Mouse (Mus musculus) limb, embryonic 14.5 days (tissue): ENCODE measurements around the gene Hlcs. TPM values are rescaled to one million over a fixed set of nuclear protein-coding genes. Genes with fewer than 3 reads are reported as not detected.
A peak's percentile ranks its signal among the peaks of the same experiment; 100 is the strongest.

Source experiments
- ATAC-seq: fragments of 200-750 bp; cut with Nextera tagmentation; 2 replicates; pipeline ENCODE4 v1.8.0; 2017; ENCODE audit warnings: low read depth, moderate number of reproducible peaks, moderate TSS enrichment; ENCODE audit not compliant: low FRiP score
- DNase-seq: peaks from one replicate; pipeline ENCODE4 v3.0.0-alpha.2; 2015; ENCODE audit warnings: low spot score
- H3K27ac ChIP-seq: fragments of 300-500 bp; sonication (generic); replicated peaks from 2 replicates; pipeline ENCODE4 v1.5.1; 2014; ENCODE audit warnings: low read depth, mild to moderate bottlenecking, low read length, moderate library complexity, mixed read lengths
- H3K27me3 ChIP-seq: fragments of 300-500 bp; sonication (generic); 2 replicates; pipeline ENCODE4 v1.6.1; 2014; ENCODE audit warnings: low read length, mixed read lengths; ENCODE audit not compliant: control insufficient read depth, insufficient read depth
- H3K36me3 ChIP-seq: fragments of 300-500 bp; sonication (generic); 2 replicates; pipeline ENCODE4 v1.6.1; 2014; ENCODE audit warnings: mild to moderate bottlenecking, low read length, moderate library complexity, mixed read lengths; ENCODE audit not compliant: control insufficient read depth, insufficient read depth
- H3K4me1 ChIP-seq: fragments of 300-500 bp; sonication (generic); 2 replicates; pipeline ENCODE4 v1.6.1; 2014; ENCODE audit warnings: antibody characterized with exemption, low read length, mixed read lengths; ENCODE audit not compliant: control insufficient read depth, insufficient read depth
- H3K4me2 ChIP-seq: fragments of 300-500 bp; sonication (generic); replicated peaks from 2 replicates; pipeline ENCODE4 v1.6.1; 2014; ENCODE audit warnings: low read depth, mild to moderate bottlenecking, low read length, moderate library complexity; ENCODE audit not compliant: severe bottlenecking
- H3K4me3 ChIP-seq: fragments of 300-500 bp; sonication (generic); replicated peaks from 2 replicates; pipeline ENCODE4 v1.5.1; 2014; ENCODE audit warnings: low read length
- H3K9ac ChIP-seq: fragments of 300-500 bp; sonication (generic); 2 replicates; pipeline ENCODE4 v1.6.1; 2014; ENCODE audit warnings: mild to moderate bottlenecking, low read depth, low read length, moderate library complexity; ENCODE audit not compliant: severe bottlenecking
- H3K9me3 ChIP-seq: fragments of 300-500 bp; sonication (generic); 2 replicates; pipeline ENCODE4 v1.6.1; 2016; ENCODE audit warnings: low read length; ENCODE audit not compliant: control insufficient read depth
- POLR2A ChIP-seq: fragments of 200-500 bp; IDR thresholded peaks from 2 replicates; pipeline ENCODE4 v1.8.0; 2012; ENCODE audit warnings: inconsistent platforms, mild to moderate bottlenecking, moderate library complexity, borderline replicate concordance; ENCODE audit not compliant: insufficient read depth, insufficient read length; ENCODE audit errors: extremely low read depth
- WGBS: fragments of 180-500 bp; shearing (Covaris S2); extraction: QIAGEN DNeasy Blood & Tissue Kit; methylation state at CpG from one replicate; pipeline ENCODE4 v1.1.7; 2014; 5-methylcytosine and 5-hydroxymethylcytosine counted together
- polyA plus RNA-seq, 2 experiments: library from polyadenylated mRNA; depleted of rRNA in 1 of 2; stranded (reverse) in 1 of 2; unstranded in 1 of 2; fragments of >200 nt; fragmentation: Nextera tagmentation in 1 of 2; extraction: Ambion mirVana in 1 of 2; gene quantifications; 2 replicates each; pipeline versions ENCODE4 v1.2.1 to v1.2.3; 2012 to 2014

Gene Hlcs
- polyA plus RNA-seq, 2 experiments: 6.3 to 7.1 TPM

DNA sequence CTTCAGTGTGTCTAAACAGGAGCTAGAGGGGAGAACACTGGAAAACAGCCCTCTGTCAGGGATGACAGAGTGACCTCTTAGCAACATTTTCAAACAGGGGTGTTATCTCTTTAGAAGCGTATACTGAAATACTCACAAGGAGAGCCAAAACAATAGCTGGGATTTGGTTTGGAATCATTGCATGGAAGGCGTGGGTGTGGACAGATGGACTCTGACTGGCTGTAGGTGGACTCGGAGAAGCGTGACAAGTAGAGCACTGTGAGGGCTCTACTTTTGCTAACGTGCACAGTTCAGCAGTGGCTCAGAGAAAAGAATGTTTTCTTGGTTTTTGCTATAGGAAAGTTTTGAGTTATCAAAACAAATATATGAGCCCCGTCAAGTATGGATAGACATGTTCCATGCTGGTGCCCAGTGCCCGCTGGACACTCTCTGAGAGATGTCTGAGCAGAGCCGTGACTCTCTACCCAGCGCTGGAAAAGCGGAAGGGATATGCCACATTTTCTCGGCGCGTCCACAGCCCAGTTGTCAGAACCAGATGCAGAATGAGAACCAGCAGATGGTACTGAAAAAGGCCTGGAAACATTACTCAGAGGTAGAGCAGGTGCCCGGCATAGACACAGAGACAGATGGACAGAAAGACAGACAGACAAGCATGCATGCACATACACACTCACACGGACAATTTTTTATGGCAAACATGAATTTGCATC lies 62.6 kb downstream of the Hlcs start:
- no peak for ATAC-seq
- no peak for TF ChIP-seq POLR2A
- H3K9ac ChIP-seq: no peak overlapping the region
- H3K27me3 ChIP-seq: peaks cover 7% of the 10 kb centered on the region; the same call in 1 of the 2 replicates
- H3K27ac ChIP-seq: no peak overlapping the region
- 84% methylated on average over 15 of the region's 15 CpGs for WGBS
- H3K4me1 ChIP-seq: peaks cover 40% of the 10 kb centered on the region
- DNase-seq: no peak
- no peaks in the 10 kb centered on the region for H3K36me3 ChIP-seq
- no peaks in the 10 kb centered on the region for H3K9me3 ChIP-seq
- H3K4me2 ChIP-seq: no peak overlapping the region
- H3K4me3 ChIP-seq: no peak overlapping the region

DNA sequence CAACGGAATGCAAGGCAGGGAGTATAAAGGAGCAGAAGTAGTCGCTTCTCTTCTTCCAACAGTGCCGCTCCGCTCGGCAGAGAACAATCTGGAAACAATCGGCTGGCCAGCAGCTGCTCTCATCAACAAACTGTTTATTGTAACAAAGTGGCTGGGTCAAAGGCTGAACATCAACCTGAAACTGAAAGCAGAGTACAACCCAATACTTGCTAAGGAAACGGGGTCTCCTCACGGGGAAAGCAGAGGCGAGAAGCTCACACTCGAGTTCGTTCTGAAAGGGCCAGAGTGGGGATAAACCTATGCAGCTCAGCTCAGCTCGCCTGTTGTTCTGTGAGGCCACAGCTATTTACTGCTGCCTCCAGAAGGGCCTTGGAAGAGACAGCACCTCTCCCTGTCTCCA lies 63.2 kb downstream of the Hlcs start:
- H3K4me1 ChIP-seq: peaks cover 40% of the 10 kb centered on the region
- WGBS: 22% methylated on average over 12 of the region's 12 CpGs
- H3K36me3 ChIP-seq: no peaks in the 10 kb centered on the region
- H3K27me3 ChIP-seq: peaks cover 7% of the 10 kb centered on the region
- DNase-seq (no peak), ATAC-seq (no peak; the same call in 1 of the 2 replicates)
- no peak overlapping the region for H3K9ac ChIP-seq
- peak overlapping the region; percentile 27 for H3K4me2 ChIP-seq
- no peak overlapping the region for H3K27ac ChIP-seq
- H3K9me3 ChIP-seq: no peaks in the 10 kb centered on the region
- H3K4me3 ChIP-seq: 0 out of 2 replicates have a peak overlapping the region, but pooled peaks have one; percentile 8
- no peak for TF ChIP-seq POLR2A

DNA sequence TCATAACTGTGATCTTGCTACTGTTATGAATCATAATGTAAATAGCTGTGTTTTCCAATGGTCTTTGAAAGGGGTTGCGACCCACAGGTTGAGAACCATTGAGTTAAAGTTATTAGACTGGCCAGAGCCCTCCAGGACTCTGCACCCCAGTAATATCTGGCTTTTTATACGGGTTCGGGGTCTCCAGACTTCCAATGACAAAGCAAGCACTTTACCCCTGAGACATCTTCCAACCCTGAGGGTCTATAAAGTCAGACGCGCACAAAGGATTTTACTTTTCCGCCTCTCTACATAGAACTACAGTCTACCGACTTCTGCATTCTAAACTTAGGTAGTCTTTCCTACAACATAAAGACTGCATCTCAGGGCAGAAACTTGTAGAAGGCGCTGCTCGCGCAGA lies 63.7 kb downstream of the Hlcs start:
- no peak for TF ChIP-seq POLR2A
- no peak overlapping the region for H3K9ac ChIP-seq
- H3K9me3 ChIP-seq: no peaks in the 10 kb centered on the region
- H3K27me3 ChIP-seq: peaks cover 7% of the 10 kb centered on the region
- peaks cover 37% of the 10 kb centered on the region for H3K4me1 ChIP-seq
- no peak overlapping the region for H3K4me3 ChIP-seq
- no peak overlapping the region for H3K27ac ChIP-seq
- ATAC-seq: no peak
- DNase-seq: no peak
- 69% methylated on average over 10 of the region's 10 CpGs for WGBS
- H3K4me2 ChIP-seq: peak overlapping the region; percentile 27; the same call in 1 of the 2 replicates
- H3K36me3 ChIP-seq: no peaks in the 10 kb centered on the region

DNA sequence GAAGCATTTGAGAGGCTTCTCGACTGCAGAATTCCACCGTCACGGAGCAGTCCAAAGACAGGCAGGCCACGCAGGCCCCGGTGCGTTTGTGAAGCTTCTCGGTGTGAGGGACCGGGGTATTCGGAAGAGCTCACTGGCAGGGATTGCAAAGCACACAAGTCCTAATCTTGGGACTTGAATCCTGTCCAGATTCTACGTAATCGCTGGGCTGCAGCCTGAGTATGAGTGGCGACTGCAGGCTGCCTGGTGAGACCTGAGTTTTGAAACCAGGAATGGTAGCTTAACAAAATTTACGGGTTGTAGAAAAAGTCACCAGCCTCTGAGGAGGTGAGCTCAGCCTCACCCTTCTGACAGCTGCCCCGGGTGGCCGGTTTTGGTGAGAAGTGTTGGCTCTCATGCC lies 64.7 kb downstream of the Hlcs start:
- Histone ChIP-seq H3K9me3 (no peaks in the 10 kb centered on the region), H3K4me2 (no peak overlapping the region), H3K4me3 (no peak overlapping the region), H3K4me1 (peaks cover 30% of the 10 kb centered on the region), H3K9ac (no peak overlapping the region), H3K27me3 (peaks cover 7% of the 10 kb centered on the region), H3K36me3 (no peaks in the 10 kb centered on the region), H3K27ac (no peak overlapping the region)
- no peak for TF ChIP-seq POLR2A
- no peak for ATAC-seq
- DNase-seq: no peak
- whole genome bisulfite sequencing: 73% methylated on average over 15 of the region's 15 CpGs

- Histone ChIP-seq H3K9ac (no peak overlapping the region), H3K36me3 (no peaks in the 10 kb centered on the region), H3K9me3 (no peaks in the 10 kb centered on the region), H3K4me1 (peaks cover 24% of the 10 kb centered on the region), H3K4me3 (no peak overlapping the region), H3K4me2 (no peak overlapping the region), H3K27me3 (peaks cover 5% of the 10 kb centered on the region), H3K27ac (no peak overlapping the region)
- WGBS: 92% methylated on average over 8 of the region's 8 CpGs
- TF ChIP-seq POLR2A: no peak
- DNase-seq (no peak), ATAC-seq (no peak)
Observed at GRCm38 (mm10) chr16:94246976-94247375, 66.4 kb downstream of the Hlcs start.
